Mouse (Mus musculus): Measurements from ENCODE around the gene Wdr17. TPM values are rescaled to one million over a fixed set of nuclear protein-coding genes. Genes with fewer than 3 reads are reported as not detected.

The Wdr17 gene
- polyA plus RNA-seq, 1 experiment from 2014 or later = 6.6 TPM

DNA sequence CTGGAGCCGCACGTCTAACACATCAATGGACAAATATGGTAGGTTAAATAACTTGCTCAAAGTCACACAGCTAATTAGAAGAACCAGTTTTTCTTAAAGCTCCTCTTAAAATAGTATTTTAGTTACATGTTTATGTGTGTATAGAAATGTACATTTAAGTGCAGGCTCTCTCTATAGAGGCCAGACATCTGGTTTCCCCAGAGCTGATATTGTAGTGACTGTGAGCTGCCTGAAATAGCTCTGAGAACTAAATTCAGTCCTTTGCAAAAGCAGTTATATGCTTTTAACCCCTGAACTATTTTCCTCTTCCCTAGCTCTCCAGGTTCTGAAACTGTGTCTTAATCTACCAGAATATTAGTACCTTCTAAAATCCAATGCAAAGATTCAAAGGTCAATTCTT lies 289.6 kb downstream of the Wdr17 start:
- Histone ChIP-seq H3K27ac (ENCODE audit: low read depth, low read length) (no peak overlapping the region), H3K9me3 (ENCODE audit: control insufficient read depth, low read length) (no peaks in the 10 kb centered on the region), H3K36me3 (ENCODE audit: control insufficient read depth, insufficient read depth, low read length) (no peaks in the 10 kb centered on the region), H3K4me2 (ENCODE audit: low read depth, low read length, severe bottlenecking) (no peak overlapping the region), H3K9ac (ENCODE audit: low read length) (no peak overlapping the region), H3K4me3 (ENCODE audit: low read depth, low read length) (no peak overlapping the region), H3K4me1 (replicated peaks; ENCODE audit: control insufficient read depth, insufficient read depth, low read length) (0 out of 2 replicates have a peak, but pooled peaks cover 2% of the 10 kb centered on the region), H3K27me3 (ENCODE audit: control insufficient read depth, insufficient read depth, low read length) (no peaks in the 10 kb centered on the region)
- DNase-seq (ENCODE audit: low spot score) (no peak), ATAC-seq (replicated peaks; ENCODE audit: low FRiP score) (no peak)
- WGBS = 91% methylated on average over 2 of the region's 2 CpGs

DNA sequence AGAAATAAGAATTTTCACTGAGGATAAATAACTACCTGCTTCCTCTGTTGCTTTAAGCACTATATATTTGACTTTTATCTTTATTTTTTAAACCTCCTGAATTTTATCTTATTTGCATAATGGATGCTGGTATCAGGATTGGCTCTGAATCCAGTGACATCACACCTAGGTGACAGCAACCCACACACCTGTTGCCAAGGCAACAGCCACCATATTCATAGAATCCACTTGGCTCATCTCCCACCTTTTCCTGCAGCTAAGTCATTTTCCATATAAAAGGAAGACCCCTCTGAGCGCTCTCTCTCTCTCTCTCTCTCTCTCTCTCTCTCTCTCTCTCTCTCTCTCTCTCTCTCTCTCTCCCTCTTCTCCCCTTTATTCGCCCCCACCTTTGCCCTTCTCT lies 290.0 kb downstream of the Wdr17 start:
- no peaks in the 10 kb centered on the region for H3K9me3 ChIP-seq (ENCODE audit: control insufficient read depth, low read length)
- 0 out of 2 replicates have a peak, but pooled peaks cover 2% of the 10 kb centered on the region for H3K4me1 ChIP-seq (replicated peaks; ENCODE audit: control insufficient read depth, insufficient read depth, low read length)
- no peak overlapping the region for H3K9ac ChIP-seq (ENCODE audit: low read length)
- H3K4me3 ChIP-seq (ENCODE audit: low read depth, low read length) = no peak overlapping the region
- H3K4me2 ChIP-seq (ENCODE audit: low read depth, low read length, severe bottlenecking) = no peak overlapping the region
- no peak for DNase-seq (ENCODE audit: low spot score)
- 91% methylated on average over 2 of the region's 2 CpGs for WGBS
- H3K27ac ChIP-seq (ENCODE audit: low read depth, low read length) = no peak overlapping the region
- no peak for ATAC-seq (replicated peaks; ENCODE audit: low FRiP score)
- H3K27me3 ChIP-seq (ENCODE audit: control insufficient read depth, insufficient read depth, low read length) = no peaks in the 10 kb centered on the region
- H3K36me3 ChIP-seq (ENCODE audit: control insufficient read depth, insufficient read depth, low read length) = no peaks in the 10 kb centered on the region

DNA sequence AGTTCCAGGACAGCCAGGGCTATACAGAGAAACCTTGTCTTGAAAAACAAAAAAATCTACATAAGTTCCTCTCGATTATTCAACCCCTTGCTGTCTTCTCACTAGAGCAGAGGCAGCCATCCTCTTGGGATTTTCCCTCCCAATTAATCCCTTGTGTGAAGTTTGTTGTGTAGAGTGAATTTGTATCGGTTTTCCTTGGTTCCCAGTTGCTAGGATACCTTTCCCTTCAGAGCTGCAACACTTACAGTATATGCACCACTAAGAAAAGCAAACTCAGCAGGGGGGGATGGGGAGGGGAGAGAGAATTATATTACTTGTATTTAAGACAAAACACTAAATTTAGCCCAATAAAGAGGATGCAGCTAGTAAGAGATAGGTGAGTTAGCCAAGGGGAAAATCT lies 290.9 kb downstream of the Wdr17 start:
- Histone ChIP-seq H3K36me3 (ENCODE audit: control insufficient read depth, insufficient read depth, low read length) (no peaks in the 10 kb centered on the region), H3K4me2 (ENCODE audit: low read depth, low read length, severe bottlenecking) (no peak overlapping the region), H3K27ac (ENCODE audit: low read depth, low read length) (no peak overlapping the region), H3K9ac (ENCODE audit: low read length) (no peak overlapping the region), H3K27me3 (ENCODE audit: control insufficient read depth, insufficient read depth, low read length) (no peaks in the 10 kb centered on the region), H3K4me3 (ENCODE audit: low read depth, low read length) (no peak overlapping the region), H3K4me1 (replicated peaks; ENCODE audit: control insufficient read depth, insufficient read depth, low read length) (0 out of 2 replicates have a peak, but pooled peaks cover 2% of the 10 kb centered on the region), H3K9me3 (ENCODE audit: control insufficient read depth, low read length) (no peaks in the 10 kb centered on the region)
- no peak for DNase-seq (ENCODE audit: low spot score)
- WGBS = 62% methylated on average over 2 of the region's 2 CpGs
- no peak for ATAC-seq (replicated peaks; ENCODE audit: low FRiP score)

DNA sequence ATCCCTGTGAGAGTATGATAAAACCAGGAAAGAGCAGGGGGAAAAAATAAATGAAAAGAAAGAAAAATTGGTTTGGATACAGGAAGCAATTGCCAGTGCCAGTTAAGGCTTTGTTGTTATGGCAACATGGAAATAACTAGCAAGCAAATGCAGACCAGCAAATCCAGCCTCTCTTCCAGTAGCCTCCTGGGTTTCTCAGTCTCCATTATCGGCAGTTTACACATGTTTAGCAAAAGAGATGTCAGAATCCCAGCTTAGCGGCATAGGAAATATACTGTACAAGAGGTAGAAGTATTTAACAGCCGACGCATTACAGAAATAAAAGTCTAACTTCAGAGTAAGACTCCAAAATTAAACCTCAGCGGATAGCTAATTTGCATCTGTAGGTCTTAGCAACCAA lies 292.4 kb downstream of the Wdr17 start:
- Histone ChIP-seq H3K27ac (ENCODE audit: low read depth, low read length) (no peak overlapping the region), H3K36me3 (ENCODE audit: control insufficient read depth, insufficient read depth, low read length) (no peaks in the 10 kb centered on the region), H3K9me3 (ENCODE audit: control insufficient read depth, low read length) (no peaks in the 10 kb centered on the region), H3K4me3 (ENCODE audit: low read depth, low read length) (no peak overlapping the region), H3K4me1 (replicated peaks; ENCODE audit: control insufficient read depth, insufficient read depth, low read length) (no peaks in the 10 kb centered on the region), H3K27me3 (ENCODE audit: control insufficient read depth, insufficient read depth, low read length) (no peaks in the 10 kb centered on the region), H3K9ac (ENCODE audit: low read length) (no peak overlapping the region), H3K4me2 (ENCODE audit: low read depth, low read length, severe bottlenecking) (no peak overlapping the region)
- 84% methylated on average over 5 of the region's 5 CpGs for WGBS
- DNase-seq (ENCODE audit: low spot score) = no peak
- no peak for ATAC-seq (replicated peaks; ENCODE audit: low FRiP score)

DNA sequence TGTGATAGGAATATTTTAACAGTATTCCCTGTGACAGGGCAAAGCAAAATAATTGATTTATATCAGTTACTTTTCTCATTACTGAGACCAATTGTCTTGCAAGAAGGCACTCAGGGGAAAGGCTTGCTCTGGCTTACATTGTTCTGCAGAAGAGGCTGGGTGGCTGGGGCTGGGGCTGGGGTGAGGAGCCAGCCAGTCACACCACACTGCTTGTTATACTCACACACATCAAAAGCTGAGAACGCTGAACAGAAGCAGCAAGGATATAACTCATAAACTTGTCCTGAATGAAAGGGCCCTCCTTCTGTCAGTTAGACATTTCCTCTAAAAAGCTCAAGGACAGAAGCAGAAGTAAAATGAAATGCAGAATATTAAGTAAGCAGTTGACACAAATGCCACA lies 304.1 kb downstream of the Wdr17 start:
- Histone ChIP-seq H3K4me1 (replicated peaks; ENCODE audit: control insufficient read depth, insufficient read depth, low read length) (no peaks in the 10 kb centered on the region), H3K36me3 (ENCODE audit: control insufficient read depth, insufficient read depth, low read length) (no peaks in the 10 kb centered on the region), H3K4me3 (ENCODE audit: low read depth, low read length) (no peak overlapping the region), H3K27me3 (ENCODE audit: control insufficient read depth, insufficient read depth, low read length) (no peaks in the 10 kb centered on the region), H3K9ac (ENCODE audit: low read length) (no peak overlapping the region), H3K9me3 (ENCODE audit: control insufficient read depth, low read length) (no peaks in the 10 kb centered on the region), H3K4me2 (ENCODE audit: low read depth, low read length, severe bottlenecking) (no peak overlapping the region), H3K27ac (ENCODE audit: low read depth, low read length) (no peak overlapping the region)
- 75% methylated on average over 1 of the region's 1 CpGs for WGBS
- ATAC-seq (replicated peaks; ENCODE audit: low FRiP score) (no peak), DNase-seq (ENCODE audit: low spot score) (no peak)

DNA sequence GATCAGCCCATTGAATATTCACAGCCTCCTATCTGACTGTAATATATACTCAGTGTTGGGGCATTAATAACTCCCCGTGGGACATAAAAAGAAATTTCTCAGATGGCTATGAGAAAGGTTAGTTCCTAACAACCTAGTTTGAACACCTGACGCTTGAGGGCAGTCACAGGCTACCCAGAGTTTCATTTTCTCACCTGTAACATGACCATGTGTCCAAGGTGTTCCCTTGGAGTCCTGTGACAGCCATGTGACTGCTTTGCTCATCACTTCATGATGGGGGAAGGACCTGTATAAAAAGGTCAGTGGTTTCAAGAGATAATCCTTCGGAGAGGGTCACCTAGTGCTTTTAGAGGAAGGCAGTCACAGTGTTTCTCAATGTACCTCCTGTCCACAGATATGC lies 305.5 kb downstream of the Wdr17 start:
- ATAC-seq (replicated peaks; ENCODE audit: low FRiP score) = no peak
- H3K4me1 ChIP-seq (replicated peaks; ENCODE audit: control insufficient read depth, insufficient read depth, low read length) = no peaks in the 10 kb centered on the region
- no peaks in the 10 kb centered on the region for H3K36me3 ChIP-seq (ENCODE audit: control insufficient read depth, insufficient read depth, low read length)
- no peak overlapping the region for H3K9ac ChIP-seq (ENCODE audit: low read length)
- no peak overlapping the region for H3K27ac ChIP-seq (ENCODE audit: low read depth, low read length)
- no peaks in the 10 kb centered on the region for H3K27me3 ChIP-seq (ENCODE audit: control insufficient read depth, insufficient read depth, low read length)
- no peak overlapping the region for H3K4me2 ChIP-seq (ENCODE audit: low read depth, low read length, severe bottlenecking)
- WGBS = 89% methylated on average over 3 of the region's 3 CpGs
- H3K4me3 ChIP-seq (ENCODE audit: low read depth, low read length) = no peak overlapping the region
- DNase-seq (ENCODE audit: low spot score) = no peak
- no peaks in the 10 kb centered on the region for H3K9me3 ChIP-seq (ENCODE audit: control insufficient read depth, low read length)

Other genes starting within 250 kb of the Wdr17 start
- gene Gpm6a, start 67.7 kb upstream of the Wdr17 start, polyA plus RNA-seq (2014; fragmentation: Nextera tagmentation; extraction: Ambion mirVana) = 95.2 and 99.8 TPM in 2 replicates

Data from forebrain, embryonic 11.5 days (tissue).